Mouse (Mus musculus) midbrain, embryonic 14.5 days (tissue): ENCODE results near the gene Bcl6. TPM values are rescaled to one million over a fixed set of nuclear protein-coding genes. Genes with fewer than 3 reads are reported as not detected.

Source experiments
- ATAC-seq: fragments of 200-750 bp; cut with Nextera tagmentation; 2 replicates; pipeline ENCODE4 v1.8.0; 2017; ENCODE audit warnings: moderate number of reproducible peaks, moderate library complexity; ENCODE audit not compliant: low FRiP score, low TSS enrichment
- DNase-seq: peaks from one replicate; pipeline ENCODE4 v3.0.0-alpha.2; 2015
- H3K27ac ChIP-seq: fragments of 300-500 bp; sonication (generic); replicated peaks from 2 replicates; pipeline ENCODE4 v1.5.1; 2014; ENCODE audit warnings: mild to moderate bottlenecking, low read depth, low read length, moderate library complexity
- H3K27me3 ChIP-seq: fragments of 300-500 bp; sonication (generic); 2 replicates; pipeline ENCODE4 v1.6.1; 2014; ENCODE audit warnings: low read length, control low read depth, mixed read lengths; ENCODE audit not compliant: control insufficient read depth, insufficient read depth
- H3K36me3 ChIP-seq: fragments of 300-500 bp; sonication (generic); 2 replicates; pipeline ENCODE4 v1.6.1; 2014; ENCODE audit warnings: low read length, control low read depth; ENCODE audit not compliant: control insufficient read depth, insufficient read depth
- H3K4me1 ChIP-seq: fragments of 300-500 bp; sonication (generic); 2 replicates; pipeline ENCODE4 v1.6.1; 2014; ENCODE audit warnings: mild to moderate bottlenecking, antibody characterized with exemption, low read length, control low read depth; ENCODE audit not compliant: control insufficient read depth, insufficient read depth
- H3K4me2 ChIP-seq: fragments of 300-500 bp; sonication (generic); 2 replicates; pipeline ENCODE4 v1.6.1; 2014; ENCODE audit warnings: mild to moderate bottlenecking, low read length, moderate library complexity
- H3K4me3 ChIP-seq: fragments of 300-500 bp; sonication (generic); replicated peaks from 2 replicates; pipeline ENCODE4 v1.5.1; 2014; ENCODE audit warnings: low read depth, low read length
- H3K9ac ChIP-seq: fragments of 300-500 bp; sonication (generic); replicated peaks from 2 replicates; pipeline ENCODE4 v1.6.1; 2014; ENCODE audit warnings: mild to moderate bottlenecking, low read length, moderate library complexity
- H3K9me3 ChIP-seq: fragments of 300-500 bp; sonication (generic); 2 replicates; pipeline ENCODE4 v1.6.1; 2016; ENCODE audit warnings: low read length, control low read depth, mixed read lengths; ENCODE audit not compliant: control insufficient read depth
- WGBS: fragments of 180-500 bp; shearing (Covaris S2); extraction: QIAGEN DNeasy Blood & Tissue Kit; methylation state at CpG from one replicate; pipeline ENCODE4 v1.1.7; 2014; 5-methylcytosine and 5-hydroxymethylcytosine counted together
- polyA plus RNA-seq: library from polyadenylated mRNA; unstranded; fragments of >200 nt; fragmentation: Nextera tagmentation; extraction: Ambion mirVana; gene quantifications from 2 replicates; pipeline ENCODE4 v1.2.1, GENCODE M21; 2014

The Bcl6 gene
- polyA plus RNA-seq, 1 experiment from 2014 or later = 0.26 TPM

DNA sequence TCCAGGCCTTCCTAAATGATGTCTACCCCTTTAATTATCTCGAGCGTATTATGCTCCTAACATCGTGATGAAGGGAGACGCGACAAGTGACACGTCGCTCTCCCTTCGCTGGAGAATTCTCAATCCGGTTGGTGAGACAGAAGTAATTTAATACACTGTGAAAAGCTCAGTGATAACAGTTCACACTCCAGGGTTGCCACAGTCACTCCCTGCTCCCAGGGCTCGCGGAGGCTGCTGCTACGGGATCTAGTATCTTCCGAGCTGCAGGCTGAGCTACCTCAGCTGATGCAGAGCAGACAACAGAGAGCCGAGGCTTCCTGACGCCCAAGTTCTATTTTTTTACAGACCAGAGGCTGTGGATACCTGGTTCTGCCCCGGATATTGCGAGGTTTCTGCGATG lies 57.4 kb downstream of the Bcl6 start:
- no peak overlapping the region for H3K4me3 ChIP-seq
- ATAC-seq (no peak), DNase-seq (no peak)
- WGBS = 80% methylated on average over 18 of the region's 18 CpGs
- H3K4me2 ChIP-seq = no peak overlapping the region
- no peak overlapping the region for H3K27ac ChIP-seq
- no peaks in the 10 kb centered on the region for H3K4me1 ChIP-seq
- no peaks in the 10 kb centered on the region for H3K27me3 ChIP-seq
- no peaks in the 10 kb centered on the region for H3K36me3 ChIP-seq
- no peak overlapping the region for H3K9ac ChIP-seq
- no peaks in the 10 kb centered on the region for H3K9me3 ChIP-seq

DNA sequence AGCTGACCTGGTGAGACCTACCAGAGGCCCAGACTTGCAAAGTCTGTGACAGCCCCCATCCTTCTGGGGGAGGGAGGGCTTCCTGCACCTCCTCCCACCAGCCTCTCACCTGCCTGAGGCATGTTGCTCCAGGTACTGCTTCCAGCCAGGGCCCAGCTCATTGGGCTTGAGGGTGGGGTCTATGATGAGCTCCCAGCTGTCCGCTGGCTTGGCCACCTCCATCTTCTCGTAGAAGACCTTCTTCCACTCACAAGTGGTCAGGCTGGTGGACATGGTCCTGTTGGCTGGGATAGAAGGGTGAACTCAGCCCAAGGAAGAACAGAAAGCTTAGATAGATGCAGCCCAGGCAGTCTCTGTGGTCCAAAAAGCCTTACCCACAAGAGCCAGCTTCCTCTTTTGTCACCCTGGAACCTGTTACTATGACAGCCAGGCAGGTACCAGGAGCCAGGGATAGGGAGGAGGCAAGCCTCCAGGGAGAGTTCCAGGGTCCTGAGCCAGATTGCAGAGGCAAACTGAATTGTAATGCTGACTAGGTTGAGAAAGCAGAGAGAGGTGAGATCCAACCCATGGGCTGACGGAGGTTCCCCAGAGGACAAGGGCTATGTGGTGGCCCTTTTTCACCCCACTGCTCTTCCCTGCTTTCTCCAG lies 58.1 kb downstream of the Bcl6 start:
- Histone ChIP-seq H3K9me3 (no peaks in the 10 kb centered on the region), H3K9ac (no peak overlapping the region)
- WGBS = 81% methylated on average over 3 of the region's 3 CpGs

DNA sequence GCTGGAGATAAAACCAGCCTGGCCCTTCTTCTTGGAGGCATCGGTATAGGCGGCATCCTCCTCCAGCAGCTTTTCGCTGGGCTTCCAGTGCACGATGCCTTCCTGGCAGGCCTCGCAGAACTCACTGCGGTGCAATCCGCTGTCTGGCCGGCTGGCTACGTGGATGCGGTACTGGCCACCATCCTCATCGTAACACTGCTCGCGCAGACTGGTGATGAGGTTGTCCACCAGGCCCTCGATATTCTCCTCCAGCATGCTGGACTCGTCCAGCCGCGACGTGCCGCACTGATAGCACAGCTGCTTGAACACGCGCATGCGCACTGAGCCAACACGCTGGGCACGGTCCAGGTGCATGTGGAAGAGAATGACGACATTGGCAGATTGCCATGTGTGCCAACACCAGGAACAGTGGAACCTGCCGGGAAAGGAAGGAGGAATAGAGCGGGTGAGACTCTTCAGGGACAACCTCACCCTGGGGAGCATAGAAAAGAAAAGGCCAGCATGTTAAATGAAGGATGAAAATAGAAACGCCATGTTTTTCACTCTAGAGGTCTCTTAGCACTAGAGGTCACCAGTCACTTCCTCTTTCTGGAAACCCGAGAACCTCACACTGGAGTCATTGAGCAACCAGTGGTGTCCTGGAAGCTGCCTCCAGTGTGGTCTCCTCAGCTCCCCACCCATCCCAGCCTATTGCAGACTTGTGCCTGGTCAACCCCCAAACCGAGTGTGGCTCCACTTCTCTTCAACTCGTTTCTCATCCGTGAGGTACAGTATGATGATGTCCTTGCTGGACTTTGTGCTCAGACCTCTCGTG lies 61.1 kb downstream of the Bcl6 start:
- Histone ChIP-seq H3K9ac (no peak overlapping the region), H3K4me1 (no peaks in the 10 kb centered on the region), H3K9me3 (no peaks in the 10 kb centered on the region), H3K4me3 (no peak overlapping the region), H3K27ac (no peak overlapping the region), H3K4me2 (no peak overlapping the region), H3K27me3 (no peaks in the 10 kb centered on the region), H3K36me3 (no peaks in the 10 kb centered on the region)
- no peak for DNase-seq
- no peak for ATAC-seq
- 95% methylated on average over 33 of the region's 33 CpGs for WGBS

More for the DNA sequence above, 58.1 kb downstream of the Bcl6 start:
- ATAC-seq (no peak), DNase-seq (no peak)
- Histone ChIP-seq H3K4me1 (no peaks in the 10 kb centered on the region), H3K27me3 (no peaks in the 10 kb centered on the region), H3K4me3 (no peak overlapping the region), H3K27ac (no peak overlapping the region), H3K36me3 (no peaks in the 10 kb centered on the region), H3K4me2 (no peak overlapping the region)

DNA sequence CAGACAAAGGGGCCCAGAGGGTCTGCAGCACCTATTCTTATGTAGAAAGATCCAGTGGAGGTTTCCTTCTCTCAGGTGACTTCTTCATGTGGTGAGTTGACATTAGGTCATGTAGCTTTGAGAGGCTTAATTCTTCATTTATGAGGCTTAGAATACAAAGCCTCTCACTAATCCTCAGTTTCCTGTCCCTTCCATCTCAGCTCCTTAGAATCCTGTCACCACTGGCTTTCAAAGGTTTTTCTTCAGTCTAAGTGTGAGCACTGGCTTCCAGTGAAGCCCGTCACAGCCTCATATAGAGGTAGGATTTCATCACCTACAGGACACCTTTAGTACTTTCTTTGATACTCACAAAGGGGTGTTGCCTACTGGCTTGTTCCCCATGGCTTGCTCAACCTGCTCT lies 65.7 kb downstream of the Bcl6 start:
- Histone ChIP-seq H3K4me2 (no peak overlapping the region), H3K4me1 (no peaks in the 10 kb centered on the region), H3K27me3 (no peaks in the 10 kb centered on the region), H3K27ac (no peak overlapping the region), H3K9ac (no peak overlapping the region), H3K36me3 (no peaks in the 10 kb centered on the region), H3K9me3 (no peaks in the 10 kb centered on the region), H3K4me3 (no peak overlapping the region)
- ATAC-seq = no peak
- no peak for DNase-seq
- 77% methylated on average over 1 of the region's 1 CpGs for WGBS

DNA sequence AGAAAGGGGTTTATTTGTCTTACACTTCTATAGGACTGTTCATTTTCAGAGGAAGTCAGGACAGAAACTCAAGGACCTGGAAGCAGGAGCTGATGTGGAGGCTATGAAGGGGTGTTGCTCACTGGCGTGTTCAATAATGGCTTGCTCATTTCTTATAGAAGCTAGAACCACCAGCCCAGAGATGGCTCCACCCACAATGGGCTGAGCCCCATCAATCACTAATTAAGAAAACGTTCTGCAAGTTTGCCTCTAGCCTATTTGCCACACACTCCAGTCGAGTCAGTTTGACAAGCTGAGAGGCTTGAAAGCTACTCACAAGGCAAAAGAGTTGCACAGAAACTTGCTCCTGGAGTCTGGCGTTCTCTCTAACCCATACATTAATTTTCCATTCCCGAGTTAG lies 67.0 kb downstream of the Bcl6 start:
- H3K36me3 ChIP-seq = no peaks in the 10 kb centered on the region
- H3K9me3 ChIP-seq = no peaks in the 10 kb centered on the region
- no peak overlapping the region for H3K9ac ChIP-seq
- no peaks in the 10 kb centered on the region for H3K27me3 ChIP-seq
- no peak overlapping the region for H3K4me2 ChIP-seq
- ATAC-seq (no peak), DNase-seq (no peak)
- H3K27ac ChIP-seq = no peak overlapping the region
- 85% methylated on average over 5 of the region's 5 CpGs for WGBS
- H3K4me3 ChIP-seq = no peak overlapping the region
- H3K4me1 ChIP-seq = no peaks in the 10 kb centered on the region

DNA sequence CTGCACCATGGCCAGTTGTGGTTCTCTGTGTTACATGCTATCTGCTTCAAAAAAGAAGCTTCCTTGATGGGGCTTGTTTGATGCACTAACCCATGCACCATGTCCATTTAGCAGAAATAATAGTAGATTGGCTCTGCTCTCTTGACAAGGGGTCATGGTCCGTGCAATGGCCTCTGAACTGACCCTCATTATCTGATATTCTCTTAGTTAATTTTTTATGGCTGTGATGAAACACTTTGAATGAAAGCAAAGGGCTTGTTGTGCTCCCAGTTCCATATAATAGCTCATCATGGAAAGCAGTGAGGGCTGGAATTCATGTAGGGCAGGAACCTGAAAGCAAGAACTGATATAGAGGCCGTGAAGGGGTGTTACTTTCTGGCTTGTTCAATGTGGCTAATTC lies 69.2 kb downstream of the Bcl6 start:
- H3K4me1 ChIP-seq = no peaks in the 10 kb centered on the region
- H3K9me3 ChIP-seq = no peaks in the 10 kb centered on the region
- H3K27ac ChIP-seq = no peak overlapping the region
- no peak overlapping the region for H3K9ac ChIP-seq
- no peak overlapping the region for H3K4me3 ChIP-seq
- H3K27me3 ChIP-seq = no peaks in the 10 kb centered on the region
- DNase-seq (no peak), ATAC-seq (no peak)
- H3K36me3 ChIP-seq = no peaks in the 10 kb centered on the region
- 77% methylated on average over 2 of the region's 2 CpGs for WGBS
- H3K4me2 ChIP-seq = no peak overlapping the region

Other genes starting within 250 kb of the Bcl6 start
- 257 and 380 TPM in 2 replicates for gene Sst, start 97.9 kb downstream of the Bcl6 start, polyA plus RNA-seq
- not detected in 2 replicates for gene Rtp2, start 56.5 kb downstream of the Bcl6 start, polyA plus RNA-seq
- gene Gm37419, start 370 bp downstream of the Bcl6 start, polyA plus RNA-seq = not detected in 2 replicates